In genomic region chr7:84337768-84338167, GRCm38 (mm10) we compare ENCODE assay signal across 21 mouse cellular contexts.
DNase-seq lines count a peak whose midpoint lies in the region; ATAC-seq and TF ChIP-seq lines count a peak whose summit lies in the region.
"Had no signal": no experiment of that assay in that cellular context is flagged by ENCODE, and none has a peak within 500 bp of the region (broad histone marks: within the 10 kb centered on the region; RNA-seq: fewer than 3 reads in every experiment).

No protein-coding gene starts in this region.

- no peaks in the 10 kb centered on the region for H3K79me2 ChIP-seq in heart, adult 2 months (replicated peaks; ENCODE audit: control insufficient read depth, insufficient read depth, low read length)

- H3K27me3 ChIP-seq in heart, adult 2 months (ENCODE audit: control insufficient read depth, insufficient read depth, low read length) = no peaks in the 10 kb centered on the region
- H3K27me3 ChIP-seq in heart, embryonic 11.5 days (ENCODE audit: control insufficient read depth, insufficient read depth, low read length) = no peaks in the 10 kb centered on the region
- no peaks in the 10 kb centered on the region for H3K27me3 ChIP-seq in heart, embryonic 13.5 days (replicated peaks)
- H3K27me3 ChIP-seq: forebrain, embryonic 15.5 days had no signal

- TF ChIP-seq EP300 in heart, adult 2 months (IDR thresholded peaks at IDR 0.05; ENCODE audit: insufficient read depth, low read depth, low read length) = no peak

- ATAC-seq in heart, embryonic 11.5 days (replicated peaks; ENCODE audit: insufficient number of reproducible peaks, low FRiP score, low TSS enrichment) = no peak
- no peak for ATAC-seq in heart, embryonic 13.5 days (ENCODE audit: extremely low read depth, insufficient number of reproducible peaks, low FRiP score, low TSS enrichment)
- ATAC-seq in activated CD4-positive, CD25-positive, alpha-beta regulatory T cell, adult 4 months = no peak
- no peak for ATAC-seq in CD4-positive, CD25-positive, alpha-beta regulatory T cell, adult 4 months
- ATAC-seq: forebrain, embryonic 15.5 days; hindbrain, embryonic 16.5 days had no signal

- no peak overlapping the region for H3K4me3 ChIP-seq in heart, adult 2 months
- no peak overlapping the region for H3K4me3 ChIP-seq in heart, embryonic 11.5 days (ENCODE audit: low read depth, low read length)
- no peak overlapping the region for H3K4me3 ChIP-seq in heart, embryonic 13.5 days
- H3K4me3 ChIP-seq: forebrain, embryonic 15.5 days; limb, embryonic 10.5 days had no signal

- H3K36me3 ChIP-seq in heart, adult 2 months (ENCODE audit: control insufficient read depth, insufficient read depth, low read length) = no peaks in the 10 kb centered on the region
- no peaks in the 10 kb centered on the region for H3K36me3 ChIP-seq in heart, embryonic 11.5 days (ENCODE audit: control insufficient read depth, insufficient read depth, low read length)
- H3K36me3 ChIP-seq in heart, embryonic 13.5 days = no peaks in the 10 kb centered on the region

- TF ChIP-seq CTCF in heart, adult 2 months (IDR thresholded peaks at IDR 0.05) = no peak

- H3K9ac ChIP-seq in heart, adult 2 months (ENCODE audit: low read depth, low read length) = no peak overlapping the region
- H3K9ac ChIP-seq in heart, embryonic 11.5 days (ENCODE audit: low read depth, low read length) = no peak overlapping the region
- no peak overlapping the region for H3K9ac ChIP-seq in heart, embryonic 13.5 days
- H3K9ac ChIP-seq: forebrain, embryonic 15.5 days; liver, embryonic 14.5 days had no signal

- no peaks in the 10 kb centered on the region for H3K9me3 ChIP-seq in heart, embryonic 11.5 days (replicated peaks; ENCODE audit: control insufficient read depth, low read length)
- no peaks in the 10 kb centered on the region for H3K9me3 ChIP-seq in heart, embryonic 13.5 days
- H3K9me3 ChIP-seq: forebrain, embryonic 15.5 days; limb, embryonic 10.5 days had no signal

- intact Hi-C loops in heart, adult 2 months (cut with DNase I) = no loop called here

- no peak for TF ChIP-seq POLR2A in heart, adult 2 months (IDR thresholded peaks at IDR 0.05; ENCODE audit: insufficient read depth, low read depth, low read length)

- H3K4me2 ChIP-seq in heart, embryonic 11.5 days = no peak overlapping the region
- no peak overlapping the region for H3K4me2 ChIP-seq in heart, embryonic 13.5 days
- H3K4me2 ChIP-seq: forebrain, embryonic 15.5 days; midbrain, embryonic 11.5 days had no signal

- no peak overlapping the region for H3K27ac ChIP-seq in heart, adult 2 months
- H3K27ac ChIP-seq in heart, embryonic 11.5 days (ENCODE audit: low read depth, low read length) = no peak overlapping the region
- H3K27ac ChIP-seq in heart, embryonic 13.5 days (replicated peaks) = peak overlapping the region; percentile 86
- H3K27ac ChIP-seq: forebrain, embryonic 15.5 days; limb, embryonic 10.5 days; liver, embryonic 14.5 days; stomach, postnatal 0 days had no signal

- WGBS in heart, adult 2 months = 46% methylated on average over 4 of the region's 4 CpGs
- 51% methylated on average over 4 of the region's 4 CpGs for WGBS in heart, embryonic 11.5 days (ENCODE audit: insufficient replicate concordance)
- 56% methylated on average over 4 of the region's 4 CpGs for WGBS in heart, embryonic 13.5 days

- peaks cover 9% of the 10 kb centered on the region; the same call in 1 of the 2 replicates for H3K4me1 ChIP-seq in heart, adult 2 months (ENCODE audit: control insufficient read depth, insufficient read depth, low read length)
- H3K4me1 ChIP-seq in heart, embryonic 11.5 days (ENCODE audit: control insufficient read depth, insufficient read depth, low read length) = peaks cover 19% of the 10 kb centered on the region
- H3K4me1 ChIP-seq in heart, embryonic 13.5 days = peaks cover 72% of the 10 kb centered on the region

- peak; percentile 33 to 62 for DNase-seq in heart, adult 2 months
- peak; percentile 55 for DNase-seq in gastrocnemius, adult 18-20 months (ENCODE audit: low spot score)
- DNase-seq in heart, postnatal 4 days = peak; percentile 61
- no peak for DNase-seq in left cerebral cortex, adult 18-20 months (ENCODE audit: low spot score in 2 of 2)
- DNase-seq: adrenal gland, postnatal 14 days; cerebellum, adult 9-11 months; embryo, embryonic 11 days; kidney, adult 2 months; kidney, postnatal 4 days; lung, postnatal 4 days; thymus, postnatal 4 days had no signal

Comparison
In these comparisons a context has a peak if more than half of its experiments do, and no peak if none do; other contexts are left out.
1. DNase-seq: peak in heart, adult 2 months (2 of 2), gastrocnemius, adult 18-20 months (single experiment) and heart, postnatal 4 days (single experiment); none in left cerebral cortex, adult 18-20 months (0 of 2).